Mouse (Mus musculus): ENCODE results near the gene Alox12e. TPM values are rescaled to one million over a fixed set of nuclear protein-coding genes. Genes with fewer than 3 reads are reported as not detected.

The Alox12e gene
- polyA plus RNA-seq, 1 experiment from 2014 or later: not detected

- WGBS: 33% methylated on average over 4 of the region's 4 CpGs
- no peaks in the 10 kb centered on the region for H3K9me3 ChIP-seq (ENCODE audit: control insufficient read depth, low read length)
- no peaks in the 10 kb centered on the region for H3K36me3 ChIP-seq (ENCODE audit: control insufficient read depth, insufficient read depth, low read length)
- DNase-seq (ENCODE audit: low spot score) (peak; percentile 73), ATAC-seq (replicated peaks; ENCODE audit: low FRiP score) (no peak)
- H3K4me3 ChIP-seq (ENCODE audit: low read depth, low read length): no peak overlapping the region
- no peak overlapping the region for H3K27ac ChIP-seq (ENCODE audit: low read depth, low read length)
- H3K4me2 ChIP-seq (ENCODE audit: low read depth, low read length, severe bottlenecking): no peak overlapping the region
- no peaks in the 10 kb centered on the region for H3K27me3 ChIP-seq (ENCODE audit: control insufficient read depth, insufficient read depth, low read length)
- H3K9ac ChIP-seq (ENCODE audit: low read length): no peak overlapping the region
- H3K4me1 ChIP-seq (replicated peaks; ENCODE audit: control insufficient read depth, insufficient read depth, low read length): no peaks in the 10 kb centered on the region
Measured at GRCm38 (mm10) chr11:70334477-70334876, 12.0 kb upstream of the Alox12e start.

DNA sequence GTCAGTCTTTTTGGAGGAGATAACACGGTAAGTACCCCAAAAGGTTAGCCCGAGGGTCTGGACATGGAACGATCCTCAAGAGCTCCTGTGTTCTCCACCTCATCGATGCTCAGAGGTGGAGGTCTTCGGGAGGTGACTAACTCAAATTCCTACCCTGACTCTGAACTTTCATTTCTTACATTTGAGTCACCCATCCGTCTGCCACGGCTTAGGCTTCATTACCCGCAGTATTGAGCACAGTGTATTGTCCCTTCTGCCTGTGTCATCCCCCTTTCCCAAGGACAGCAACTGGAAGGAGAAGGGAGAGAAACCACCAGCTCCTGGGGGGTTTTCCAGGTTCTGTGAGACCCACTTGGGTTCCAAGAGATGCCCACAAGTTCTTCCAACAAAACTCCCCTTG lies 2.3 kb upstream of the Alox12e start:
- H3K36me3 ChIP-seq (ENCODE audit: control insufficient read depth, insufficient read depth, low read length): no peaks in the 10 kb centered on the region
- no peak overlapping the region for H3K4me2 ChIP-seq (ENCODE audit: low read depth, low read length, severe bottlenecking)
- peaks cover 15% of the 10 kb centered on the region for H3K27me3 ChIP-seq (ENCODE audit: control insufficient read depth, insufficient read depth, low read length)
- no peaks in the 10 kb centered on the region for H3K4me1 ChIP-seq (replicated peaks; ENCODE audit: control insufficient read depth, insufficient read depth, low read length)
- no peak overlapping the region for H3K27ac ChIP-seq (ENCODE audit: low read depth, low read length)
- H3K9me3 ChIP-seq (ENCODE audit: control insufficient read depth, low read length): no peaks in the 10 kb centered on the region
- DNase-seq (ENCODE audit: low spot score) (no peak), ATAC-seq (replicated peaks; ENCODE audit: low FRiP score) (no peak)
- WGBS: 90% methylated on average over 8 of the region's 8 CpGs
- no peak overlapping the region for H3K4me3 ChIP-seq (ENCODE audit: low read depth, low read length)
- no peak overlapping the region for H3K9ac ChIP-seq (ENCODE audit: low read length)

GRCm38 (mm10) chr11:70321664-70322063 lies 764 bp downstream of the Alox12e start:
- H3K27ac ChIP-seq (ENCODE audit: low read depth, low read length): no peak overlapping the region
- WGBS: under 1% methylated on average over 15 of the region's 15 CpGs
- H3K9ac ChIP-seq (ENCODE audit: low read length): no peak overlapping the region
- ATAC-seq (replicated peaks; ENCODE audit: low FRiP score) (no peak), DNase-seq (ENCODE audit: low spot score) (peak; percentile 87)
- H3K4me2 ChIP-seq (ENCODE audit: low read depth, low read length, severe bottlenecking): 0 out of 2 replicates have a peak overlapping the region, but pooled peaks have one; percentile 27
- no peaks in the 10 kb centered on the region for H3K4me1 ChIP-seq (replicated peaks; ENCODE audit: control insufficient read depth, insufficient read depth, low read length)
- peaks cover 15% of the 10 kb centered on the region for H3K27me3 ChIP-seq (ENCODE audit: control insufficient read depth, insufficient read depth, low read length)
- H3K9me3 ChIP-seq (ENCODE audit: control insufficient read depth, low read length): no peaks in the 10 kb centered on the region
- H3K36me3 ChIP-seq (ENCODE audit: control insufficient read depth, insufficient read depth, low read length): no peaks in the 10 kb centered on the region
- H3K4me3 ChIP-seq (ENCODE audit: low read depth, low read length): no peak overlapping the region

DNA sequence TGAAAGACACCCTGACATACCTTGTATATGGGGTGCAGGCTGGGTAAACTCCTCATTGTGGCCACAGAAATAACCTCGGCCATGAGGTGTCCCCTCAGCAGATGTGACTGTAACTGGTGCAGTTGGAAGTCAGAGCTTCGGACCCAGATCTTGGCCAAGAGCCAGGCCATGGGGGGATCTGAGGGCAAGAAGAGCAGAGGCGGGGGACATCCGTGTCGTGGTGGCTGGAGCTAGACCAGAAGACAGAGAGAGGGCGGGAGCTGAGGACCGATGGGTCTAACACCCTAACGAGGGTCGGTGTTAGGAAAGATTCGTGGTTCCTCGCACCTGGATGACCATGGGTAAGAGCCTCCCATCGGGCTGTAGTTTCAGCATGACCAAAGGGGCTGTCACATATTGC lies 2.8 kb downstream of the Alox12e start:
- Histone ChIP-seq H3K4me3 (ENCODE audit: low read depth, low read length) (no peak overlapping the region), H3K4me2 (ENCODE audit: low read depth, low read length, severe bottlenecking) (no peak overlapping the region), H3K9ac (ENCODE audit: low read length) (no peak overlapping the region), H3K27ac (ENCODE audit: low read depth, low read length) (no peak overlapping the region), H3K27me3 (ENCODE audit: control insufficient read depth, insufficient read depth, low read length) (peaks cover 15% of the 10 kb centered on the region), H3K4me1 (replicated peaks; ENCODE audit: control insufficient read depth, insufficient read depth, low read length) (no peaks in the 10 kb centered on the region), H3K36me3 (ENCODE audit: control insufficient read depth, insufficient read depth, low read length) (no peaks in the 10 kb centered on the region), H3K9me3 (ENCODE audit: control insufficient read depth, low read length) (no peaks in the 10 kb centered on the region)
- DNase-seq (ENCODE audit: low spot score): no peak
- ATAC-seq (replicated peaks; ENCODE audit: low FRiP score): no peak
- 80% methylated on average over 12 of the region's 12 CpGs for WGBS

DNA sequence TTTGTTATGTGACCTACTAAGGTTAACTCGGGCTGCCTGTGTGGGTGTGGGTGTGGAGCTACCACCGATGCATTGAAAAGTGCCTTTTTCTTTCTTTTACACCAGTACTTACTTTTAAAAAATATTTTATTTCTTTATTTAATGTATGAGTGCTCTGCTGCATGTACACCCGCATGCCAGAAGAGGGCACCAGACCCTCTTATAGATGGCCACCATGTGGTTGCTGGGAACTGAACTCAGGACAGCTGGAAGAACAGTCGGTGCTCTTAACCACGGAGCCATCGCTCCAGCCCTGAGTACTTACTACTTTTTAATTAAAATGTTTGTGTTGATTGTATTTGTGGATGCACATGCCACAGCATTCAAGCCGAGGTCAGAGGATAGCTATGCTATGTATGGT lies 8.6 kb downstream of the Alox12e start:
- H3K9me3 ChIP-seq (ENCODE audit: control insufficient read depth, low read length): no peaks in the 10 kb centered on the region
- ATAC-seq (replicated peaks; ENCODE audit: low FRiP score) (no peak), DNase-seq (ENCODE audit: low spot score) (no peak)
- no peak overlapping the region for H3K4me3 ChIP-seq (ENCODE audit: low read depth, low read length)
- H3K36me3 ChIP-seq (ENCODE audit: control insufficient read depth, insufficient read depth, low read length): no peaks in the 10 kb centered on the region
- no peaks in the 10 kb centered on the region for H3K27me3 ChIP-seq (ENCODE audit: control insufficient read depth, insufficient read depth, low read length)
- H3K4me1 ChIP-seq (replicated peaks; ENCODE audit: control insufficient read depth, insufficient read depth, low read length): no peaks in the 10 kb centered on the region
- H3K9ac ChIP-seq (ENCODE audit: low read length): no peak overlapping the region
- H3K4me2 ChIP-seq (ENCODE audit: low read depth, low read length, severe bottlenecking): no peak overlapping the region
- WGBS: 45% methylated on average over 7 of the region's 7 CpGs
- no peak overlapping the region for H3K27ac ChIP-seq (ENCODE audit: low read depth, low read length)

GRCm38 (mm10) chr11:70309341-70309740 lies 13.1 kb downstream of the Alox12e start:
- ATAC-seq (replicated peaks; ENCODE audit: low FRiP score) (no peak), DNase-seq (ENCODE audit: low spot score) (no peak)
- H3K9ac ChIP-seq (ENCODE audit: low read length): no peak overlapping the region
- no peak overlapping the region for H3K4me2 ChIP-seq (ENCODE audit: low read depth, low read length, severe bottlenecking)
- no peak overlapping the region for H3K27ac ChIP-seq (ENCODE audit: low read depth, low read length)
- H3K4me1 ChIP-seq (replicated peaks; ENCODE audit: control insufficient read depth, insufficient read depth, low read length): no peaks in the 10 kb centered on the region
- WGBS: 35% methylated on average over 9 of the region's 9 CpGs
- H3K4me3 ChIP-seq (ENCODE audit: low read depth, low read length): no peak overlapping the region
- no peaks in the 10 kb centered on the region for H3K27me3 ChIP-seq (ENCODE audit: control insufficient read depth, insufficient read depth, low read length)
- H3K36me3 ChIP-seq (ENCODE audit: control insufficient read depth, insufficient read depth, low read length): no peaks in the 10 kb centered on the region
- no peaks in the 10 kb centered on the region for H3K9me3 ChIP-seq (ENCODE audit: control insufficient read depth, low read length)

DNA sequence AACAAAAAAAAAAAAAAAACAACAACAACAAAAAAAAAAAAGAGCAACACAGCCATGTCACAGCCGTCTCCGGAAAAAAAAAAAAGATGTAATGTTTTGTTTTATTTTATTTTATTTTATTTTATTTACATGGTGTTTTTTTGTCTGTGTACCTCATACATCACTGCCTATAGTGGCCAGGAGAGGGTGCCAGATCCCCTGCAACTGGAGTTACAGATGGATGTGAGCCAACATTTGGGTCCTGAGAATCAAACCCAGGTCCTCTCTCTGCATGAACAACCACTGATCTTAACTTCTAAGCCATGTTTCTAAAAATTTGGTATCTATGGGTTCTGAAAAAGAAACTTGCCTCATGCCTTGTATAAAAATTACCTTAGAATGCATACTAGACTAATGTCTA lies 14.1 kb downstream of the Alox12e start:
- Histone ChIP-seq H3K36me3 (ENCODE audit: control insufficient read depth, insufficient read depth, low read length) (no peaks in the 10 kb centered on the region), H3K4me3 (ENCODE audit: low read depth, low read length) (no peak overlapping the region), H3K9me3 (ENCODE audit: control insufficient read depth, low read length) (no peaks in the 10 kb centered on the region), H3K9ac (ENCODE audit: low read length) (no peak overlapping the region), H3K4me1 (replicated peaks; ENCODE audit: control insufficient read depth, insufficient read depth, low read length) (no peaks in the 10 kb centered on the region), H3K27me3 (ENCODE audit: control insufficient read depth, insufficient read depth, low read length) (no peaks in the 10 kb centered on the region), H3K27ac (ENCODE audit: low read depth, low read length) (no peak overlapping the region), H3K4me2 (ENCODE audit: low read depth, low read length, severe bottlenecking) (no peak overlapping the region)
- 95% methylated on average over 2 of the region's 2 CpGs for WGBS
- DNase-seq (ENCODE audit: low spot score) (no peak), ATAC-seq (replicated peaks; ENCODE audit: low FRiP score) (no peak)

DNA sequence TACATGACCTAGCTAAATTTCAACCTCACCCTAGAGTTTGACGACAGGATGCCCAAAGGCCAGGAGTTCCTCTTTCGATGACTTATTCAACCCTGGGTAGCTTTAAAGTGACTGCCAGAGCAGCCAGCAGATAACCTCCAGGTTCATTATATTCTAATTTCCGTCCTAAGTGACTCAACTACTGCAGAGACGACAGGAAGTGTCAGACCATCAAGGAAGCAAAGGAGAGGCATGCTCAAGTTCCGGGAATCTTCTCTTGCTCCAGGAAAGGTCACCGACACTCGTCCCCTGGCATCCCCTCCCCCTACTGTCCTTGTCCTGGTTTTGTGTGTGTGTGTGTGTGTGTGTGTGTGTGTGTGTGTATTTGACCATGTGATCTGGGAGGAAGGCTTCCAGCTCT lies 16.3 kb downstream of the Alox12e start:
- Histone ChIP-seq H3K4me2 (ENCODE audit: low read depth, low read length, severe bottlenecking) (no peak overlapping the region), H3K27ac (ENCODE audit: low read depth, low read length) (no peak overlapping the region), H3K4me1 (replicated peaks; ENCODE audit: control insufficient read depth, insufficient read depth, low read length) (no peaks in the 10 kb centered on the region), H3K9ac (ENCODE audit: low read length) (no peak overlapping the region), H3K4me3 (ENCODE audit: low read depth, low read length) (no peak overlapping the region), H3K9me3 (ENCODE audit: control insufficient read depth, low read length) (no peaks in the 10 kb centered on the region; the same call in 1 of the 2 replicates), H3K36me3 (ENCODE audit: control insufficient read depth, insufficient read depth, low read length) (no peaks in the 10 kb centered on the region), H3K27me3 (ENCODE audit: control insufficient read depth, insufficient read depth, low read length) (no peaks in the 10 kb centered on the region)
- no peak for ATAC-seq (replicated peaks; ENCODE audit: low FRiP score)
- WGBS: 73% methylated on average over 7 of the region's 7 CpGs
- DNase-seq (ENCODE audit: low spot score): no peak

- H3K27me3 ChIP-seq (ENCODE audit: control insufficient read depth, insufficient read depth, low read length): no peaks in the 10 kb centered on the region
- DNase-seq (ENCODE audit: low spot score) (no peak), ATAC-seq (replicated peaks; ENCODE audit: low FRiP score) (no peak)
- no peak overlapping the region for H3K27ac ChIP-seq (ENCODE audit: low read depth, low read length)
- no peak overlapping the region for H3K4me3 ChIP-seq (ENCODE audit: low read depth, low read length)
- 85% methylated on average over 4 of the region's 4 CpGs for WGBS
- no peak overlapping the region for H3K4me2 ChIP-seq (ENCODE audit: low read depth, low read length, severe bottlenecking)
- no peaks in the 10 kb centered on the region for H3K4me1 ChIP-seq (replicated peaks; ENCODE audit: control insufficient read depth, insufficient read depth, low read length)
- no peak overlapping the region for H3K9ac ChIP-seq (ENCODE audit: low read length)
- no peaks in the 10 kb centered on the region; the same call in 1 of the 2 replicates for H3K9me3 ChIP-seq (ENCODE audit: control insufficient read depth, low read length)
- H3K36me3 ChIP-seq (ENCODE audit: control insufficient read depth, insufficient read depth, low read length): no peaks in the 10 kb centered on the region
Measured at GRCm38 (mm10) chr11:70302293-70302692, 20.1 kb downstream of the Alox12e start.
